Mouse (Mus musculus) heart, adult 18-20 months (tissue): ENCODE measurements around the gene Mex3d. TPM values are rescaled to one million over a fixed set of nuclear protein-coding genes. Genes with fewer than 3 reads are reported as not detected.

Experiments
- DNase-seq, 2 experiments: peaks; one replicate each; pipeline ENCODE4 v3.0.0; 2021 to 2022; ENCODE audit warnings: mixed read lengths in 1 of 2
- total RNA-seq, 2 experiments: library from RNA; stranded (reverse); gene quantifications; 2 replicates each; pipeline ENCODE4 v1.2.3; 2021

Mex3d gene
- total RNA-seq, 2 experiments from 2014 or later: 6.4 to 7.8 TPM

GRCm38 (mm10) chr10:80386735-80387471 is 556 bp downstream of the Mex3d start:
- DNase-seq: no peak

GRCm38 (mm10) chr10:80385811-80386734 is 1.4 kb downstream of the Mex3d start:
- no peak for DNase-seq

- no peak for DNase-seq
These were observed 2.1 kb downstream of the Mex3d start for GRCm38 (mm10) chr10:80385310-80385709.

- DNase-seq: no peak
These were observed 2.8 kb downstream of the Mex3d start for GRCm38 (mm10) chr10:80384709-80385108.

GRCm38 (mm10) chr10:80384115-80384639 is 3.3 kb downstream of the Mex3d start:
- DNase-seq: no peak

GRCm38 (mm10) chr10:80383431-80383830 is 4.0 kb downstream of the Mex3d start:
- DNase-seq: no peak

- DNase-seq: no peak
These were observed 4.7 kb downstream of the Mex3d start for GRCm38 (mm10) chr10:80382641-80383365.

- no peak for DNase-seq
These were observed 9.7 kb downstream of the Mex3d start for GRCm38 (mm10) chr10:80377716-80378115.

- DNase-seq: peak; percentile 85 to 96
These were observed 11.3 kb downstream of the Mex3d start for GRCm38 (mm10) chr10:80376160-80376559.

GRCm38 (mm10) chr10:80374063-80374462 is 13.4 kb downstream of the Mex3d start:
- DNase-seq: peak; percentile 73 to 86

- no peak for DNase-seq
These were observed 14.8 kb downstream of the Mex3d start for GRCm38 (mm10) chr10:80372706-80373105.

- no peak for DNase-seq
These were observed 15.5 kb downstream of the Mex3d start for GRCm38 (mm10) chr10:80371983-80372382.

GRCm38 (mm10) chr10:80371411-80371966 is 16.0 kb downstream of the Mex3d start:
- no peak for DNase-seq

- DNase-seq: no peak
These were observed 17.3 kb downstream of the Mex3d start for GRCm38 (mm10) chr10:80369995-80370747.

- no peak for DNase-seq
These were observed 19.1 kb downstream of the Mex3d start for GRCm38 (mm10) chr10:80368392-80368791.

GRCm38 (mm10) chr10:80367954-80368353 is 19.5 kb downstream of the Mex3d start:
- no peak for DNase-seq

- DNase-seq: no peak
These were observed 21.7 kb downstream of the Mex3d start for GRCm38 (mm10) chr10:80365736-80366135.

- no peak for DNase-seq
These were observed 23.7 kb downstream of the Mex3d start for GRCm38 (mm10) chr10:80363734-80364133.

GRCm38 (mm10) chr10:80357994-80358639 is 29.3 kb downstream of the Mex3d start:
- DNase-seq: peak in 1 of 2 experiments; percentile 54

- no peak for DNase-seq
These were observed 30.1 kb downstream of the Mex3d start for GRCm38 (mm10) chr10:80357336-80357735.

GRCm38 (mm10) chr10:80356737-80357136 is 30.7 kb downstream of the Mex3d start:
- DNase-seq: no peak
